Mouse (Mus musculus) brown adipose tissue, adult 24 weeks (tissue): ENCODE results near the gene Gapdh. TPM values are rescaled to one million over a fixed set of nuclear protein-coding genes. Genes with fewer than 3 reads are reported as not detected.

Experiments
- H3K27ac ChIP-seq: fragments of 200-500 bp; replicated peaks from 2 replicates; pipeline ENCODE4 v1.5.1; 2012; ENCODE audit warnings: low read depth, mild to moderate bottlenecking, low read length
- H3K4me1 ChIP-seq: fragments of 200-500 bp; 2 replicates; pipeline ENCODE4 v1.6.1; 2012; ENCODE audit warnings: low read length, mixed read lengths; ENCODE audit not compliant: control insufficient read depth, insufficient read depth, insufficient read length
- H3K4me3 ChIP-seq: fragments of 200-500 bp; 2 replicates; pipeline ENCODE4 v1.5.1; 2012; ENCODE audit warnings: low read depth, mild to moderate bottlenecking, low read length, moderate library complexity; ENCODE audit not compliant: insufficient read depth
- polyA plus RNA-seq: library from polyadenylated mRNA; stranded (reverse); fragments of >200 nt; gene quantifications from 2 replicates; pipeline ENCODE4 v1.2.4, GENCODE M21; 2012; ENCODE audit not compliant: missing spikeins, insufficient read depth, insufficient read length

Gapdh gene
- polyA plus RNA-seq, 1 experiment: 1,014 TPM

GRCm38 (mm10) chr6:125128724-125129123 is 37.5 kb downstream of the Gapdh start:
- Histone ChIP-seq H3K4me3 (no peak overlapping the region), H3K27ac (no peak overlapping the region)

GRCm38 (mm10) chr6:125119387-125119786 is 46.9 kb downstream of the Gapdh start:
- H3K4me1 ChIP-seq: no peaks in the 10 kb centered on the region
- no peak overlapping the region for H3K27ac ChIP-seq
- H3K4me3 ChIP-seq: no peak overlapping the region

More at GRCm38 (mm10) chr6:125128724-125129123, 37.5 kb downstream of the Gapdh start:
- H3K4me1 ChIP-seq: peaks cover 4% of the 10 kb centered on the region; the same call in 1 of the 2 replicates

GRCm38 (mm10) chr6:125112553-125112952 is 53.7 kb downstream of the Gapdh start:
- H3K4me3 ChIP-seq: no peak overlapping the region
- no peak overlapping the region for H3K27ac ChIP-seq
- no peaks in the 10 kb centered on the region for H3K4me1 ChIP-seq

Other genes with a start within 250 kb of the Gapdh start
- gene Ptms, start 246.4 kb downstream of the Gapdh start, polyA plus RNA-seq: 949 and 1,236 TPM in 2 replicates
- 238 and 301 TPM in 2 replicates for gene Mlf2, start 235.1 kb downstream of the Gapdh start, polyA plus RNA-seq
- gene Cops7a, start 200.9 kb downstream of the Gapdh start, polyA plus RNA-seq: 74.8 and 85.4 TPM in 2 replicates
- 0.54 TPM in 1 of 2 replicates, not detected in the other for gene Pianp, start 169.8 kb downstream of the Gapdh start, polyA plus RNA-seq
- 19.9 and 25.6 TPM in 2 replicates for gene Zfp384, start 157.3 kb downstream of the Gapdh start, polyA plus RNA-seq
- 32.1 and 34.0 TPM in 2 replicates for gene Ing4, start 126.7 kb downstream of the Gapdh start, polyA plus RNA-seq
- gene Acrbp, start 116.8 kb downstream of the Gapdh start, polyA plus RNA-seq: 5.1 and 5.5 TPM in 2 replicates
- gene Lpar5, start 98.5 kb downstream of the Gapdh start, polyA plus RNA-seq: not detected in 2 replicates
- 73.3 and 90.8 TPM in 2 replicates for gene Chd4, start 70.5 kb downstream of the Gapdh start, polyA plus RNA-seq
- 10.0 and 16.0 TPM in 2 replicates for gene Nop2, start 34.6 kb downstream of the Gapdh start, polyA plus RNA-seq
- gene Iffo1, start 21.2 kb downstream of the Gapdh start, polyA plus RNA-seq: 2.9 and 3.2 TPM in 2 replicates
- 7.5 and 9.2 TPM in 2 replicates for gene Ncapd2, start 25.2 kb upstream of the Gapdh start, polyA plus RNA-seq
- gene Mrpl51, start 25.3 kb upstream of the Gapdh start, polyA plus RNA-seq: 316 and 439 TPM in 2 replicates
- gene Vamp1, start 49.1 kb upstream of the Gapdh start, polyA plus RNA-seq: 5.4 and 7.7 TPM in 2 replicates
- gene Tapbpl, start 65.4 kb upstream of the Gapdh start, polyA plus RNA-seq: 16.1 and 24.1 TPM in 2 replicates
- gene Cd27, start 70.5 kb upstream of the Gapdh start, polyA plus RNA-seq: not detected in 2 replicates
- gene Tuba3a, start 119.6 kb upstream of the Gapdh start, polyA plus RNA-seq: not detected in 2 replicates
- 30.9 and 34.5 TPM in 2 replicates for gene Ltbr, start 147.4 kb upstream of the Gapdh start, polyA plus RNA-seq
- gene Scnn1a, start 154.2 kb upstream of the Gapdh start, polyA plus RNA-seq: 0.88 and 1.1 TPM in 2 replicates
- gene Tnfrsf1a, start 182.9 kb upstream of the Gapdh start, polyA plus RNA-seq: 52.3 and 69.7 TPM in 2 replicates
- 0.33 TPM in 1 of 2 replicates, not detected in the other for gene Plekhg6, start 214.3 kb upstream of the Gapdh start, polyA plus RNA-seq